Mouse (Mus musculus) forebrain, embryonic 12.5 days (tissue): ENCODE results near the gene Fancg. TPM values are rescaled to one million over a fixed set of nuclear protein-coding genes. Genes with fewer than 3 reads are reported as not detected.

Experiments
- ATAC-seq: fragments of 200-750 bp; cut with Nextera tagmentation; 2 replicates; pipeline ENCODE4 v1.8.0; 2017; ENCODE audit warnings: moderate TSS enrichment; ENCODE audit not compliant: low FRiP score
- H3K27ac ChIP-seq: fragments of 300-500 bp; sonication (generic); 2 replicates; pipeline ENCODE4 v1.5.1; 2016; ENCODE audit warnings: mild to moderate bottlenecking
- H3K27me3 ChIP-seq: fragments of 300-500 bp; sonication (generic); 2 replicates; pipeline ENCODE4 v1.6.1; 2016; ENCODE audit warnings: mild to moderate bottlenecking
- H3K36me3 ChIP-seq: fragments of 300-500 bp; sonication (generic); replicated peaks from 2 replicates; pipeline ENCODE4 v1.6.1; 2016; ENCODE audit warnings: mild to moderate bottlenecking
- H3K4me1 ChIP-seq: fragments of 300-500 bp; sonication (generic); 2 replicates; pipeline ENCODE4 v1.6.1; 2016
- H3K4me2 ChIP-seq: fragments of 300-500 bp; sonication (generic); 2 replicates; pipeline ENCODE4 v1.6.1; 2016; ENCODE audit warnings: mild to moderate bottlenecking, moderate library complexity
- H3K4me3 ChIP-seq: fragments of 300-500 bp; sonication (generic); replicated peaks from 2 replicates; pipeline ENCODE4 v1.5.1; 2016; ENCODE audit warnings: mild to moderate bottlenecking
- H3K9ac ChIP-seq: fragments of 300-500 bp; sonication (generic); 2 replicates; pipeline ENCODE4 v1.6.1; 2016; ENCODE audit warnings: mild to moderate bottlenecking
- H3K9me3 ChIP-seq: fragments of 300-500 bp; sonication (generic); 2 replicates; pipeline ENCODE4 v1.6.1; 2016
- WGBS: fragments of 180-500 bp; shearing (Covaris S2); methylation state at CpG from one replicate; pipeline ENCODE4 v1.1.7; 2016; 5-methylcytosine and 5-hydroxymethylcytosine counted together
- polyA plus RNA-seq: library from polyadenylated mRNA; unstranded; fragments of >200 nt; fragmentation: Nextera tagmentation; extraction: Ambion mirVana; gene quantifications from 2 replicates; pipeline ENCODE4 v1.2.1, GENCODE M21; 2016

Gene Fancg
- polyA plus RNA-seq, 1 experiment from 2014 or later, result 26.7 TPM

- peak overlapping the region; percentile 76 for H3K4me3 ChIP-seq
- peaks cover 61% of the 10 kb centered on the region for H3K36me3 ChIP-seq
- H3K4me2 ChIP-seq, result peak overlapping the region; percentile 76
- H3K9ac ChIP-seq, result peak overlapping the region; percentile 92
- peak; percentile 55 for ATAC-seq
- peak overlapping the region; percentile 95 for H3K27ac ChIP-seq
- H3K9me3 ChIP-seq, result no peaks in the 10 kb centered on the region
- H3K4me1 ChIP-seq, result peaks cover 29% of the 10 kb centered on the region
- WGBS, result 2% methylated on average over 28 of the region's 28 CpGs
- no peaks in the 10 kb centered on the region for H3K27me3 ChIP-seq
These were observed 20.5 kb upstream of the Fancg start for GRCm38 (mm10) chr4:43030780-43031230.

GRCm38 (mm10) chr4:43030352-43030751 is 20.0 kb upstream of the Fancg start:
- H3K9me3 ChIP-seq, result no peaks in the 10 kb centered on the region
- H3K4me1 ChIP-seq, result peaks cover 29% of the 10 kb centered on the region
- ATAC-seq, result no peak
- WGBS, result 85% methylated on average over 9 of the region's 9 CpGs
- peak overlapping the region; percentile 76 for H3K4me2 ChIP-seq
- peak overlapping the region; percentile 76 for H3K4me3 ChIP-seq
- peak overlapping the region; percentile 92 for H3K9ac ChIP-seq
- peaks cover 57% of the 10 kb centered on the region for H3K36me3 ChIP-seq
- peak overlapping the region; percentile 95 for H3K27ac ChIP-seq
- H3K27me3 ChIP-seq, result no peaks in the 10 kb centered on the region

- WGBS, result 97% methylated on average over 9 of the region's 9 CpGs
- ATAC-seq, result no peak
- H3K9ac ChIP-seq, result peak overlapping the region; percentile 92; the same call in 1 of the 2 replicates
These were observed 19.4 kb upstream of the Fancg start for GRCm38 (mm10) chr4:43029749-43030148.

GRCm38 (mm10) chr4:43029121-43029520 is 18.8 kb upstream of the Fancg start:
- 94% methylated on average over 7 of the region's 7 CpGs for WGBS
- no peaks in the 10 kb centered on the region for H3K27me3 ChIP-seq
- H3K27ac ChIP-seq, result no peak overlapping the region
- ATAC-seq, result no peak
- no peaks in the 10 kb centered on the region for H3K9me3 ChIP-seq
- peaks cover 41% of the 10 kb centered on the region for H3K4me1 ChIP-seq
- peaks cover 44% of the 10 kb centered on the region for H3K36me3 ChIP-seq
- H3K9ac ChIP-seq, result no peak overlapping the region
- H3K4me2 ChIP-seq, result no peak overlapping the region
- no peak overlapping the region for H3K4me3 ChIP-seq

More at GRCm38 (mm10) chr4:43029749-43030148, 19.4 kb upstream of the Fancg start:
- Histone ChIP-seq H3K27ac (no peak overlapping the region), H3K9me3 (no peaks in the 10 kb centered on the region), H3K4me2 (peak overlapping the region; percentile 76; the same call in 1 of the 2 replicates), H3K4me3 (no peak overlapping the region), H3K4me1 (peaks cover 35% of the 10 kb centered on the region), H3K36me3 (peaks cover 51% of the 10 kb centered on the region), H3K27me3 (no peaks in the 10 kb centered on the region)

GRCm38 (mm10) chr4:43025084-43025960 is 15.0 kb upstream of the Fancg start, which contains the start of gene Pigo:
Gene Pigo, minus strand, starts transcription at chr4:43025819.
- WGBS, result 9% methylated on average over 42 of the region's 42 CpGs
- ATAC-seq, result peak; percentile 91
- Histone ChIP-seq H3K4me1 (peaks cover 27% of the 10 kb centered on the region), H3K27me3 (no peaks in the 10 kb centered on the region), H3K9ac (peak within 1 kb of the TSS; percentile 62), H3K36me3 (peaks cover 71% of the 10 kb centered on the region), H3K27ac (peak within 1 kb of the TSS; percentile 89), H3K4me2 (peak within 1 kb of the TSS; percentile 71), H3K4me3 (peak within 1 kb of the TSS; percentile 58), H3K9me3 (no peaks in the 10 kb centered on the region)

- 85% methylated on average over 14 of the region's 14 CpGs for WGBS
- H3K9ac ChIP-seq, result peak overlapping the region; percentile 62
- ATAC-seq, result no peak
- H3K27ac ChIP-seq, result peak overlapping the region; percentile 89; the same call in 1 of the 2 replicates
- peaks cover 74% of the 10 kb centered on the region for H3K36me3 ChIP-seq
- H3K27me3 ChIP-seq, result no peaks in the 10 kb centered on the region
- H3K9me3 ChIP-seq, result no peaks in the 10 kb centered on the region
- H3K4me1 ChIP-seq, result peaks cover 20% of the 10 kb centered on the region
- H3K4me3 ChIP-seq, result peak overlapping the region; percentile 58
- H3K4me2 ChIP-seq, result peak overlapping the region; percentile 71
These were observed 14.4 kb upstream of the Fancg start for GRCm38 (mm10) chr4:43024673-43025072.

DNA sequence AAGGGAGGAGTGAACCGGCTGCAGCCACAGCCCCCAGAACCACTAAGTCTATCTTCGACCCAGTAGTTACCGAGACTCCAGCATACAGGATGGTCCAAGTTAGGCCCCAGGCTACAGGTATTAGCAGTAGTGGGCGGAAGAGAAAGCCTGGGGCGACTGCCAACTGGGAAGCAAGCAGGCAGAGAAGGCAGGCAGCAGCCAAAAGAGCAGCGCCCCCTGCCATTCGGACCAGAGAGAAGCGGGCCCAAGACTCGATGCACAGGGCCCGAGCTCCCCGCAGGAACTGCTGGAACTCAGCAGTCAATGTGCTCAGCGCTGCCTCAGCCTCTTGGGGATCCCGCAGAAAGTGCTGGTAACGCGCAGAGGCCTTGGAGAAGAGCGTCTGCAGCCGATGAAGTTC is 11.0 kb upstream of the Fancg start:
- ATAC-seq, result no peak
- 65% methylated on average over 17 of the region's 17 CpGs for WGBS
- no peaks in the 10 kb centered on the region for H3K9me3 ChIP-seq
- H3K4me1 ChIP-seq, result peaks cover 16% of the 10 kb centered on the region
- no peak overlapping the region for H3K4me3 ChIP-seq
- H3K36me3 ChIP-seq, result peaks cover 74% of the 10 kb centered on the region
- H3K27me3 ChIP-seq, result no peaks in the 10 kb centered on the region
- no peak overlapping the region for H3K4me2 ChIP-seq
- no peak overlapping the region for H3K9ac ChIP-seq
- H3K27ac ChIP-seq, result no peak overlapping the region

DNA sequence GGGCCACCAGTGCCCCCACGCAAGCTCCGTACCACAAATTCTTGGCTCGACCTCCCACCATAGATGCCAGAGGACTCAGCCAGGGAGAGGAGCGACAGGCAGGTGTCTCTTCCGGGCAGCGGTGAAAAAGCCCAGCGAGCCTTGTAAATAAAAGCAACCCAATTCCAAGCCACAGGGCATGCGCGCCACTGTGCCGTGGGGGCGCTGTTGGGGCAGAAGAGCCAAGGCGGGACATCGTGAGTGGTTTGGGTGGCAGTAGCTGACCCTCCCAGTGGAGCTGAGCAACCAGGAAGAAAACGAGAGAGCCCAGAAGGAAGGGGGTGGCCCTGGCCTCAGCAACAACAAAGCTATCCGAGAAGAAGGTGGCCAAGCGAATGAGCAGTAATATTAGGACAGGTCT is 10.6 kb upstream of the Fancg start:
- WGBS, result 83% methylated on average over 16 of the region's 16 CpGs
- H3K27ac ChIP-seq, result no peak overlapping the region
- no peaks in the 10 kb centered on the region for H3K27me3 ChIP-seq
- peaks cover 16% of the 10 kb centered on the region for H3K4me1 ChIP-seq
- H3K9ac ChIP-seq, result no peak overlapping the region
- ATAC-seq, result no peak
- no peaks in the 10 kb centered on the region for H3K9me3 ChIP-seq
- H3K4me3 ChIP-seq, result no peak overlapping the region
- no peak overlapping the region for H3K4me2 ChIP-seq
- peaks cover 74% of the 10 kb centered on the region for H3K36me3 ChIP-seq

- H3K9ac ChIP-seq, result no peak overlapping the region
- no peak overlapping the region for H3K4me2 ChIP-seq
- WGBS, result 95% methylated on average over 23 of the region's 23 CpGs
- no peak overlapping the region for H3K27ac ChIP-seq
- no peak overlapping the region for H3K4me3 ChIP-seq
- no peaks in the 10 kb centered on the region for H3K9me3 ChIP-seq
- H3K4me1 ChIP-seq, result peaks cover 11% of the 10 kb centered on the region
- H3K27me3 ChIP-seq, result no peaks in the 10 kb centered on the region
- no peak for ATAC-seq
- peaks cover 74% of the 10 kb centered on the region for H3K36me3 ChIP-seq
These were observed 9.5 kb upstream of the Fancg start for GRCm38 (mm10) chr4:43019641-43020465.

DNA sequence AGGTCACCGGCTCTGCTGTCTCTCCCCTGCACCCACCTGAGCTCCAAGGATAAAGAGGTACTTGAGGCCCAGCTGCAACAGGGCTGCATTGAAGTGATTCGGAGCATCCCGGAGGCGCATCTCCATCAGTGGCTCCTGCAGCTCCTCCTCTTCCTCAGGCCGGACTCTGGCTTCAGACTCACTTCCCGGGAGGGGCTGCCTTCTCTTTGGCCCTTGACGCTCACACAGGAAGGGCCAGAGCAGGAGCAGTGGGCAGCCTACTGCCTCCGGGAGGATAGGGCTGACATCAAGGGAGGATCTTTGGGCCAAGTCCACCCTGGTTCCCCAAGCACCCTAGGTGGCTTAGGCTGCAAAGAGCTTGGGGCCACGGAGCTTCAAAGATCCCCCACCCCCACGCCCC is 8.9 kb upstream of the Fancg start:
- no peaks in the 10 kb centered on the region for H3K9me3 ChIP-seq
- no peak overlapping the region for H3K9ac ChIP-seq
- no peak overlapping the region for H3K27ac ChIP-seq
- WGBS, result 94% methylated on average over 10 of the region's 10 CpGs
- no peak for ATAC-seq
- no peak overlapping the region for H3K4me3 ChIP-seq
- H3K4me2 ChIP-seq, result no peak overlapping the region
- peaks cover 4% of the 10 kb centered on the region; the same call in 1 of the 2 replicates for H3K4me1 ChIP-seq
- H3K27me3 ChIP-seq, result no peaks in the 10 kb centered on the region
- H3K36me3 ChIP-seq, result peaks cover 74% of the 10 kb centered on the region

GRCm38 (mm10) chr4:43018156-43018555 is 7.8 kb upstream of the Fancg start:
- Histone ChIP-seq H3K9ac (no peak overlapping the region), H3K9me3 (no peaks in the 10 kb centered on the region), H3K4me2 (no peak overlapping the region), H3K27ac (no peak overlapping the region), H3K36me3 (peaks cover 65% of the 10 kb centered on the region), H3K4me3 (no peak overlapping the region), H3K27me3 (no peaks in the 10 kb centered on the region), H3K4me1 (no peaks in the 10 kb centered on the region)
- WGBS, result 92% methylated on average over 4 of the region's 4 CpGs
- no peak for ATAC-seq

- Histone ChIP-seq H3K4me2 (no peak overlapping the region), H3K27ac (no peak overlapping the region)
- 97% methylated on average over 1 of the region's 1 CpGs for WGBS
These were observed 1.8 kb upstream of the Fancg start for GRCm38 (mm10) chr4:43012091-43012490.

More at GRCm38 (mm10) chr4:43012091-43012490, 1.8 kb upstream of the Fancg start:
- ATAC-seq, result no peak
- H3K9me3 ChIP-seq, result no peaks in the 10 kb centered on the region
- no peak overlapping the region for H3K4me3 ChIP-seq
- peaks cover 6% of the 10 kb centered on the region for H3K36me3 ChIP-seq
- H3K9ac ChIP-seq, result no peak overlapping the region
- H3K4me1 ChIP-seq, result peaks cover 14% of the 10 kb centered on the region
- no peaks in the 10 kb centered on the region for H3K27me3 ChIP-seq
